Mouse (Mus musculus) embryo, embryonic 10.5 days (tissue): ENCODE measurements around the gene Pskh1.

Experiments used
- DNase-seq: peaks from one replicate; pipeline ENCODE4 v3.0.0-alpha.2; 2015; ENCODE audit warnings: low spot score

Gene Pskh1

DNA sequence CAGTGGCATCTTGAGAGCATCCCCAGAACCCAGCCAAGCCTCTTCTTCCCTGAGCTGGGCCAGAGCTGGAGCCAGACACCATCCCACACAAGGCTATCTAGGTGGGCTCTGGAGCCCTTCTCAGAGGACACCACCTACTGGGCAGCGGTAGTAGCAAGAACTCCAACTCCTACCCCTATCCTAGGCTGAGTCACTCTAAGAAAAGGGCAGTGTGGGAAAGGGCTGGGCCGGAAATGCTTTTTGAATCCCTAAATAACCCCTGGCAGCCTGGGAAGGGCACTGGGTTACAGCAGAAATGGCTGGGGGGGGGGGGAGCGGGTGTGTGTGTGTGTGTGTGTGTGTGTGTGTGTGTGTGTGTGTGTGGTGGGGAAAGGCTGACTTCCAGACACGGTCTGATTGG, 57.6 kb downstream of the Pskh1 start:
- DNase-seq: no peak

DNA sequence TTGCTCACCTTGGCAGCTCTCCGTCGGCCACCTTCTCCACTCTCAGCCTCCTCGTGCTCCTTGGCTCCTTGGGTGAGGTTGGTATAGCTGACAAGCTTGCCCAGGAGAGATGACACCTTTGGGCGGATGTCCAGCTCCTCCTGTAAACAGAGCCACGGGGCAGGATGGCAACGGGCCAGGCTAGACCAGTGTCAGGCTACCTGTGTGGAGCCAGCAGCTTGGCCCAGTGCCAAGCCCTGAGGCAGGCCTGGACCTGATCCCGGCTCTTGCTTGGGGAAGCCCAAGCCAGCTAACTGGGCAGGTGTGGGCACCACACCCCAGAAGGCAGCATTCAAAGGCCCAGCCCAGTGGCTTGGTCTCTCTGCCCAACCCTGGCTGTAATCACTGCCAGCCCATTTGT, 59.1 kb downstream of the Pskh1 start:
- no peak for DNase-seq

DNA sequence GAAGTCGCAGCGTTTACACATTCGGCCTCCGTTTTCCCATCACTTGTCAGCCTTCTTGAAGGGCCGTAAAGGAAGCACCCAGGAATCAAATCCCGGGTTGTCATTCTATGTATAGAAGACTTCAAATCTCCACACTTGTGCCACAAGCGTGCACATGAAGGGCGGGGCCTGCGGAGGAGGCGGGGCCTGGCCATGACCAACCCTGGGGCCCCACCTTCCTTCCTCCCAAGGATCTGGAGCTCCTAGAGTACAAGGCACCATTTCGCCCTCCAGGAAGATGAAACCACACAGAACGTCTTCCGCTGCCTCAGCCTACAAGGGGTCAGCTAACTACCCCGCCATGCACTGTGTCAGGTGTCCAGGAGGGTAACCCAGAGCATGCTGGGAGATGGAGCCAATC, 60.9 kb downstream of the Pskh1 start:
- DNase-seq: no peak

DNA sequence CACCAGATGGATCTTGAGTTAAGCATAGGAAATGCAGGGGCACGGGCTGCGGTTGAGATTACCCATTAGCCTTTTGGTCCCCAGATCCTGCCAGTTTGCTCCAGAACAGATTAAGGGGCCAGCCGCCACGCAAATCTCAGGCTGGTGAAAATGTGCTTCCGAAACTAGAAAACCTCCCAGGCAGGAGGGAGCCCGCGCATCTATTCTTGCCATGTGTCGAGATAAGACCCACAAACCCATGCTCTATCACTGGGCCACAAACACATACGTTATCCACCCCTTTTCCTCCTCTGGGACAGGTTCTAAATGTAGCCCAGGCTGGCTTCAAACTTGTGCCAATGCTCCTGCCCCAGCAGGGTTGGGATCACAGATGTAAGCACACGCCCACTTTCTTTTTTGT, 61.3 kb downstream of the Pskh1 start:
- no peak for DNase-seq

- peak; percentile 5 for DNase-seq
Observed at GRCm38 (mm10) chr8:105964506-105965265, 64.4 kb downstream of the Pskh1 start.

- peak; percentile 46 for DNase-seq
Observed at GRCm38 (mm10) chr8:105965266-105965904, 65.1 kb downstream of the Pskh1 start.

DNA sequence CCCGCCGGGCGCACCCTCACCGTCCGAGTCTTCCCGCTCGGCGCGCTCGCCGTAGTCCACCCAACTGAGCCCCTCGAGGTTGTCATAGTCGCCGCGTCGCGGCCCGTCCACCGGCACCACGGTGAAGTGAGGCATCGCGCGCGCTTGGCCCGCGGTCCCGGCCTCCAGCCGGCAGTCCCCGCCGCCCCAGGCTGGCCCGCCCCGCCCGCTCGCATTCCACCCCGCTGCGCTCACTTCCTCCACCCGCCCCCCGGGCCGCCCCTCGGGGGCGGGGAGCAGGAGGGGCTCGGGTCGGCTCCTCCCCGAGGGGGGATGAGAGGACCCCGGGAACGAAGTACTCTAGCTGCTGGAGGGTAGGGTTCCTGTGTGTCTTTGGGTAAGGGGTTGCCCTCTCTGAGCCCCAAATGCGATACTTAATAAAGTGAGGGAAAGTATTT, 65.7 kb downstream of the Pskh1 start, which contains the start of gene Slc12a4:
Slc12a4 (minus strand) TSS at position 193 of the 437 bp plus-strand sequence.
- peak; percentile 87 for DNase-seq

DNA sequence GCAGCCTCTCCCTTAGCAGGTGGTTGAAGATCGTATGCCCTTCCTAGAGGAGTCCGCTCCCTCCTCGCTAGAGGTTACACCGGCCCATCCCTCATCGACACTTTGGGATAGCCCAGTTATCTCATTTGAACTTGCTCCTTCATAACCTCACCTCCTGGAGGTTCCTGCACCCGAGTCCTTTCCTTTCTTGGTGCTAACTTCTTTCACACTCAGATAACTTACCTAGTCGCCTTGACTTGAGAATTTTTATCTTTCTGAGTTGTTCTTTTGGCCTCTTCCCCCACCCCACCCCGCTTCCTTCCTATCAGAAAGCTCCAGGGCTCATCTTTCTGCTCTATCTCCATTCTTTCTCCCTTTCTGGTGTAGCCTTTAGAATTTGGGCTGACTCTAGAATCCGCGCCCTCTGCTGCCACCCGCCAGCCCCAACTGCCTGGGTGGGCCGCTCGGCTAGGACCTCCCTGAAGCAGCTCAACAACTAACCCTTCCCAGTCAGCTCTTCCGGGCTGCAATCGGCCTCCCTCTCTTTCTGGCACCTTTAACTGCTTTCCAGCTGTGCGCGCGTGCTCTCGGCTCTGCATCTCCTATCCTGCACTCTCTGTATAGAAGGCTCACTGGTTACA, 66.6 kb downstream of the Pskh1 start:
- DNase-seq: peak; percentile 63

DNA sequence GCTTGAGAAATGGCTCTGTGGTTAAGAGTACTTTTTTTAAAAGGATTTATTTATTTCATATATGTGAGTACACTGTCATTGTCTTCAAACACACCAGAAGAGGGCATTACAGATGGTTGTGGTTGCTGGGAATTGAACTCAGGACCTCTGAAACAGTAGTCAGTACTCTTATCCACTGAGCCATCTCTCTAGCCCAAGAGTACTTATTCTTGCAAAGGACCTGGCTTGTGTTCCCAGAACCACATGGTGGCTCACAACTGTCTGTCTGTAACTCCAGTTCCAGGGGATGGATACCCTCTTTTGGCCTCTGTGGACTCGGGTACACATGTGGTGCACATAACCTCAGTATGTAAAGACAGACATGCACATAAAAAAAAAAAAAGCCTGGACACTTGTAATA, 69.1 kb downstream of the Pskh1 start:
- no peak for DNase-seq

GRCm38 (mm10) chr8:105971019-105971720, 70.9 kb downstream of the Pskh1 start:
- no peak for DNase-seq

- DNase-seq: peak; percentile 17
Observed at GRCm38 (mm10) chr8:105975363-105975762, 75.1 kb downstream of the Pskh1 start.

GRCm38 (mm10) chr8:105979325-105979724, 79.1 kb downstream of the Pskh1 start, which contains the start of gene Dpep3:
Gene Dpep3, minus strand, starts transcription at chr8:105979429.
- no peak for DNase-seq

DNA sequence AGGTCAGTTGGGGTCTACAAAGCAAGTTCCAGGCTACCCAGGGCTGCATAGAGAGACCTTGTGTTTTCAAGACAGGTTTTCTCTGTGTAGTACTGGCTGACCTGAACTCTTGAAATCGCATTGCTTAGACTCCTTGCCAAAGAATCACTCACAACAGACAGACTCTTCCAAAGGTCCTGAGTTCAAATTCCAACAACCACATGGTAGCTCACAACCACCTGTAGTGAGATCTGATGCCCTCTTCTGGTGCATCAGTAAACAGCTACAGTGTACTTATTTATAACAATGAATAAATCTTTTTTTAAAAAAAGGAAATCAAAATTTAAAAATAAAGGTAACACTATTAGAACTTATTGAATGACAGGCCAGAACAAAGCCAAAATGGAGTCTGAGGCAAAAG, 80.9 kb downstream of the Pskh1 start:
- DNase-seq: no peak
